Mouse (Mus musculus): ENCODE results near the gene Rad52.

Gene Rad52

GRCm38 (mm10) chr6:119902204-119903080 is at the start of gene Rad52:
Gene Rad52, plus strand, starts transcription at chr6:119902698.
- peak; percentile 88 for DNase-seq

GRCm38 (mm10) chr6:119854156-119854555 is 48.3 kb upstream of the Rad52 start:
- no peak for DNase-seq

- DNase-seq, result no peak
Observed at GRCm38 (mm10) chr6:119855471-119855870, 47.0 kb upstream of the Rad52 start.

GRCm38 (mm10) chr6:119860236-119860635 is 42.3 kb upstream of the Rad52 start:
- DNase-seq, result no peak

- DNase-seq, result no peak
Observed at GRCm38 (mm10) chr6:119861519-119861918, 41.0 kb upstream of the Rad52 start.

- DNase-seq, result peak; percentile 92
Observed at GRCm38 (mm10) chr6:119864341-119865034, 38.0 kb upstream of the Rad52 start.

- DNase-seq, result no peak
Observed at GRCm38 (mm10) chr6:119883151-119883550, 19.3 kb upstream of the Rad52 start.

GRCm38 (mm10) chr6:119892711-119893110 is 9.8 kb upstream of the Rad52 start:
- DNase-seq, result no peak

- DNase-seq, result no peak
Observed at GRCm38 (mm10) chr6:119903081-119903789, 737 bp downstream of the Rad52 start.

- no peak for DNase-seq
Observed at GRCm38 (mm10) chr6:119905461-119905860, 3.0 kb downstream of the Rad52 start.

GRCm38 (mm10) chr6:119912046-119912445 is 9.5 kb downstream of the Rad52 start:
- no peak for DNase-seq

- DNase-seq, result no peak
Observed at GRCm38 (mm10) chr6:119915710-119916109, 13.2 kb downstream of the Rad52 start.

GRCm38 (mm10) chr6:119918561-119919181 is 16.2 kb downstream of the Rad52 start:
- DNase-seq, result peak; percentile 44

- no peak for DNase-seq
Observed at GRCm38 (mm10) chr6:119922136-119922535, 19.6 kb downstream of the Rad52 start.

- DNase-seq, result no peak
Observed at GRCm38 (mm10) chr6:119922544-119922943, 20.0 kb downstream of the Rad52 start.

- peak; percentile 59 for DNase-seq
Observed at GRCm38 (mm10) chr6:119924235-119925005, 21.9 kb downstream of the Rad52 start.

Measured in layer of hippocampus, adult 9-11 months (tissue).